Mouse (Mus musculus) layer of hippocampus, adult 2 months (tissue): Measurements from ENCODE around the gene Cited4. TPM values are rescaled to one million over a fixed set of nuclear protein-coding genes. Genes with fewer than 3 reads are reported as not detected.

Source experiments
- DNase-seq, 2 experiments: peaks; one replicate each; pipeline ENCODE4 v3.0.0; 2022; ENCODE audit warnings: low spot score in 2 of 2
- H3K27ac ChIP-seq: fragments of 200-600 bp; 2 replicates; pipeline ENCODE4 v1.8.1; 2022
- H3K4me3 ChIP-seq: fragments of 200-600 bp; 2 replicates; pipeline ENCODE4 v1.8.1; 2022; ENCODE audit warnings: mild to moderate bottlenecking
- CTCF ChIP-seq: fragments of 200-600 bp; conservative IDR thresholded peaks from 2 replicates; pipeline ENCODE4 v1.8.1; 2022; ENCODE audit warnings: antibody characterized with exemption, mild to moderate bottlenecking, moderate library complexity
- long read RNA-seq, 2 experiments: library from polyadenylated mRNA; stranded (forward); transcript quantifications; one replicate each; pipeline ENCODE4 v2.0.0; 2021; ENCODE audit warnings: borderline mapping rate in 2 of 2
- total RNA-seq, 2 experiments: library from RNA; stranded (reverse); gene quantifications; 2 replicates each; pipeline ENCODE4 v1.2.3; 2021

Gene Cited4
- 1 to 10 TPM; 2.0 TPM for total RNA-seq
- long read RNA-seq, experiment 1, partial matches to known transcripts = 0 of 3 reads
- long read RNA-seq, experiment 1, other reads (novel, unspliced or antisense) = 0 of 3 reads
- long read RNA-seq, experiment 2, partial matches to known transcripts = 0 of 4 reads
- long read RNA-seq, experiment 2, other reads (novel, unspliced or antisense) = 0 of 4 reads

DNA sequence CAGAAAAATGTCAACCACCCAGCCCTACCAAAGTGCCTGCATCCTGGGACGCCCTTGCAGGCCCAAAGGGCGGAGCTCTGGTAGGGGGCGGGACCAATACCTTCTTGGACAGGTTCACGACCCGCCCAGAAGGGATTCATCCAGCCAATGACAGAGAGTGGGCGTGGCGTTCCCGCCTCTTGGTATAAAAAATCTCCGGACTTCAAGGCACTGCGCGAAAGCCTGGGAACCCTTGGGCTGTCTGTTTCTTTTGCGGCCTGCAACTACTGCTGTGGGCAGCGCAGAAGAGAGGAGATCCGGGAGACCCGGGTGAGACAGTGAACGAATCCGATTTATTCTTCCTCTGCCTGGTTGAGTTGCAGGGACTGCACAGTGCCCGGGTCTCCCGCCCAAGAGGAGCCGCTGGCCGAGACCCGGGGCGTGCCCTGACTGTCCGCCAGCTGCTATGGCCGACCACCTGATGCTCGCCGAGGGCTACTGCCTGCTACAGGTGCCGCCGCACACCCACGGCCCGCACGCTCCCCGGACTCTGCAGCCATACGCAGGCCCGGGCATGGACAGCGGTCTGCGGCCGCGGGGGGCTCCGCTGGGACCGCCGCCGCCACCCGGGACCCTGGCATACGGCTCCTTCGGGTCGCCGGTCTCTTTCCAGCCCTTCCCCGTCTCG lies at the start of gene Cited4:
Cited4 (plus strand) TSS at position 215 of the 667 bp plus-strand sequence.
- Histone ChIP-seq H3K4me3 (peak within 1 kb of the TSS; percentile 72), H3K27ac (peak within 1 kb of the TSS; percentile 47; the same call in 1 of the 2 replicates)
- DNase-seq = peak; percentile 61 to 76
- TF ChIP-seq CTCF = no peak

DNA sequence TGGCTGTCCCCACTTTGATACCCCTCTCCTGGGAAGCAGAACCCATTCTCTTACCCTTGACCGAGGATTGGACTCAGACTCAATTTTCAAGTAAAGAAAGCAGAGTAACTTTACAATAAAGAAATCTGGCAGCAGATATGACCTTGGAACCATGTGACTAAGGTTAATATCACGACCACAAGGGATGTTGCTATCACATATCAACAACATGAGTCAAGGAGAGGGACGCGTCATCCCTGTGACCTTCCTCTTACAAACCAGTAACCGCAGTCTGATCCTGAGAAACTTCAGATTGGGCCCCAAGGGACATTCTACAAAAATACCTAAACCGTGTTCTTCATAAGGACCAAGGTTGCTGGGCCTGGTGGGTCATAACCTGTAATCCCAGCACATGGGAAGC lies 38.6 kb upstream of the Cited4 start:
- no peak overlapping the region for H3K4me3 ChIP-seq
- DNase-seq = no peak
- no peak overlapping the region for H3K27ac ChIP-seq
- TF ChIP-seq CTCF = no peak

DNA sequence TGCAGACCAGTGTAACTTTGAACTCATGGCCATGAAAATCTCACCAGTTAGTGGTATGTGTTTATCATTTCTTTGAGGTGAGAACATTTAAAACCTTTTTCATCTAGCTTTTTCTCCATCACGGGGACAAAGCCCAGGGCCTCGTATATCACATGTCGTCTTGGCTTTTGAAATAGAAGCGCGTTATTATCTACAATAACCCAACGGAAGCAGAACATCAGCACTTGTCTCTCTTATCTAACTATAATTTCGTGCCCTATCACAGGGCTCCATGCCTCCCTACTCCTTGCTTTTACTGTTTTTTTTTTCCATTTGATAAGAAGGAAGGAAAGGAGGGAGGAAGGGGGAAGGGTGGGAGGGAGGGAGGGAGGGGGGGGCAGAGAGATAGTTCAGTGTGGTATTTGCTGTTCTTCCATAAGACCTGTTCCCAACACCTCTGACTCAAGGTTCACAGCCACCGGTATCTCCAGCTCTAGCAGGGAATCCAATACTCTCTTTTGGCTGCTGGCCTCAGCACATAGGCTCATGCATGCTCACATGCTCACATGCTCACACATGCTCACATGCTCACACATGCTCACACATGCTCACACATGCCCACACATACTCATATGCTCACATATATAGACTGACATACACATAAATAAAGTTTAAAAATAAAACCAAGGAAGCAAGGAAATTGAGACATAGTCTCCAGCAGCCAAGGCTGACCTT lies 36.0 kb upstream of the Cited4 start:
- H3K27ac ChIP-seq = no peak overlapping the region
- TF ChIP-seq CTCF = no peak
- H3K4me3 ChIP-seq = no peak overlapping the region
- no peak for DNase-seq

DNA sequence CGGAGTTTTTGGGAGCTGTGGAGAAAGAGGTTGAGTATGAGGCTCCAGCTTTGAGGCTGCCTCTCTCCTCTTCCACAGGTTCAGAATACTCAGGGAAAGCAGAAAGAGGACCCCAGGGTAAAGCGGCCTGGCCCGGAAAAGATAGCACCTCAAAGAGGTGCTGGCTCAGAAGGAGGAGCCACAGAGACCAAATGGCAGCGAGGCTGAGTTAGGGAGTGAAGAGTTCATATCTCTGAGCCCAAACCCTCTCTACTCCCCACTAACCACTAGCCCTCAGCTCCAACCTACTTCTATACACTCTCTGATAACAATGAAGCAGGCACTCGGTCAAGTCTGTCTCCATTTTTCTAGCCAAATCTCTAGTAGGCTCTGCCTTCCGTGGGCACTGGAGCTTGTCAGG lies 34.5 kb upstream of the Cited4 start:
- TF ChIP-seq CTCF = no peak
- Histone ChIP-seq H3K27ac (no peak overlapping the region), H3K4me3 (no peak overlapping the region)
- DNase-seq = no peak

DNA sequence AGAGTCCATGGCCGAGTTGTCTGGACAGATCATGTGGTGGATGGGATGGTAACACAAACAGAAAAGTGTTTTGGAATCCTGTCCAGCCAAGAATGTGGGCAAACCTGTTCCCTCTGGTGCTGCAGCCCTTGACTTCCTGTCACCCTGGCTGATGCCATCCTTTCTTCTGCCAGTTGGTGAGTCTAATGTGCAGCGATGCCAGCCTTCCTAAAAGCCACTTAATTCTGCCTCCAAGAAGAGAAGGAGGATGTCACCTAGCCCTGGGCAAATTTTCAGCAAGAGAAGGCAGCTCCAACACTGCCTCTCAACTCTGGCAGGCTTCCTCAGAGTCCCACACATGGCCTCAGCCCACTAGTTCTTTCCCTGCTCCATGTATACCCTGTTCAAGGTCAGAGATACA lies 31.0 kb upstream of the Cited4 start:
- no peak for DNase-seq
- Histone ChIP-seq H3K4me3 (no peak overlapping the region), H3K27ac (no peak overlapping the region)
- no peak for TF ChIP-seq CTCF

DNA sequence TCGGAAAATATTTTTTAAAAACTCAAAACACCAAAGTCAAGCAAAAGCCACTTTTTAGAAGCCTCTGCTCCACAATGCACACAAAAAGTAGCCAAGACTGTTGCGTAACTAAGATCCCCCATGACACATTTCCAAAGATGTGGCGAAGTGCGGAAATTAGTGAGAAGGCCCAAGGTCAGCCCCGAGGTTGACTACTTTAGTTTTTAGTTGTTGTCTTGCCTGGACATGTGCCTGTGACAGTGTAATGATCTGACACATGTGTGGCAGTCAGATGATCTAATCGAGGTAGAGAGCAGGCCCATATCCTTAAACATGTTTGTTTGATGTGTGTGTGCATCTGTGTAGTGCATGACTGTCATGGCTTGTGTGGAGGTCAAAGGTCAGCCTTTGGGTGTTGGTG lies 24.4 kb upstream of the Cited4 start:
- Histone ChIP-seq H3K27ac (no peak overlapping the region), H3K4me3 (no peak overlapping the region)
- no peak for DNase-seq
- no peak for TF ChIP-seq CTCF

DNA sequence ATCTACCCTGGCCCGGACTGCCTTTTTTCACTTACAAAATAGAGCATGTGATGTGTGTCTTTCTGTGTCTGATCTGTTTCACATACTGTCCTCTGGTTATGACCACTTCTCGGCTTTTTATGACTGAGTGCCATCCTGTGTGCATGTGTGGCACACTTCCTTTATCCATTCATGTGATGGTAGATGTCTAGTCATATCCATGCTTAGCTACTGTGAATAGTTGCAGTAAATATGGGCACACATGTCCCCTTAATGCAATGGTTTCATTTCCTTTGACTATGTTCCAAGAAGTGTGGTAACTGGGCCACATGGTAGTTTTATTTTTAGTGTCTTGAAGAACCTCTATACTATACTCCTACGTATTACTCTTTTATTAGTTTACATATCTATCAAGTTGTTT lies 22.5 kb upstream of the Cited4 start:
- H3K4me3 ChIP-seq = no peak overlapping the region
- no peak overlapping the region for H3K27ac ChIP-seq
- no peak for TF ChIP-seq CTCF
- DNase-seq = no peak

DNA sequence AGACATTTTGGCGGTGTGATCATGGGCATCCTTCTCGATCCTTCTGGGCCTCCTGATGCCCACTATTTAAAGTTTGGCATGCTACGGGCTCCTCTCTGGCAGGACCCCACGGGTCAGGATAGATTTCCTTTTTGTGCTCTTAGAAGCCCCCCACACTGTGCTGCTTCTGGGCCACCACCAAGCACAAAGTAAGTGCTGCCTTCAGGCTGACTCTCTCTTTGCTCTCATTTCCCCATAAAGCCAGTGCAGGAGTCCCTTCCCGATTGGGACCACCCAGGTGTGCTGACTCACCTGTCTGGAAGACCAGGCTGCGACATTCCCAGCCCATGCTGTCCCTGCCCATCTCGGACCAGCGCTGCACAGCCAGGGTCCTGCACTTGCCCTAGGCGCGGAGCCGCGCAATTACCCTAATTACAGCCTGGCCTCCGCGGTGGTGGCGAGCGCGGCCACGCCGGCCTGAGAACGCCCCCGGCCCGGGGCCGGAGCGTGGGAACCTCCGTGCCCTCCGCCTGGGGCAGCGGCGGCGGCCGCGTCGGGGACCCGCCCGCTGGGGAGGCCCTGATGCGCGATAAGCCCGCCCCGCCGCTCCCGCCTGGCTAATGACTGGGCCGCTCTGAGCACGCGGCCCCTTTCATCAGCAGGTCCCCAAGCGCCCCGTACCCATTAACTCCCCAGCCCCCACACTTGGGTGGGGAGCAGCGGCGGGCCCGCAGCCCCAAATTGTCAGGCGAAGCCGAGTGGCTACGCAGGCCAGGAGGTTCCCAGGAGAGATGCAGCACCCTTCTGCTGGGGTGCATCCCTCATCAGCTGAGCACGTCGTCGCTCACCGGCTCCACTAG lies 16.8 kb upstream of the Cited4 start:
- Histone ChIP-seq H3K4me3 (peak overlapping the region; percentile 64), H3K27ac (peak overlapping the region; percentile 78)
- peak; percentile 34 to 49 for DNase-seq
- no peak for TF ChIP-seq CTCF

DNA sequence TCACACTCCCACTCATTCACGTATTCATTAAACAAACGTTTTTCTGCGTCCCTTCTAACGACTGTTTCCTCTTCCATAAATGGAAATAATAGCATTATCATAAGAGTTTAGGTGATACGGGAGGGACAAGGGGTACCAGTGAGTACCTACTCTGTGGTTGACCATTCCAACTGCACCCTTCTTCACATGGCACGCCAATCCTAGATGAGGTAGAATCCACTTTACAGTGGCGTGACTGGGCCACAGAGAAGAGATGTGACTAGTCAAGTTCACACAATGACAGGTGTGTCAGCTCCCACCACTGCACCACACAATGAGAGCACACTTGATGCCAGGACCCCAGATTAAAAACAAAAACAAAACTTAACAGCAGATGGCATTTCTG lies 16.2 kb upstream of the Cited4 start:
- Histone ChIP-seq H3K27ac (peak overlapping the region; percentile 78), H3K4me3 (peak overlapping the region; percentile 64)
- DNase-seq = no peak
- no peak for TF ChIP-seq CTCF

DNA sequence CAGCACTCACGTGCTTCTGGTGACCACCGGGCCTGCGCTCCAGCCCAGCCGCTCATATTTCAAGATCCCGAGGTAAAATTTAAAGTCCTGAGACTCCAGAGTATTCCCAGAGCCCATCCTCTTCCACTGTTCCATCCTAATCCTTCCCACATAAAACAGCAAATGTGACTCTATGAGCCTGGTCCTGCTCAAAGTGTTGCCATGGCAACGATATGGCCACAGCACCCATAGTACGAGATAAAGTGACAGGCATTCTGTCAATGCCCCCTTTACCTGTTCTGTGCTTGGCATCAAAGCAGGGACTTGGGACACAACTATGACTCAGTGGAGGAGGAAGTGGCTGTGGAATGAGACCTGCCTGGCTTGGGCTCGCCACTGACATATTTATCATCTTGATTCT lies 10.5 kb upstream of the Cited4 start:
- DNase-seq = no peak
- Histone ChIP-seq H3K27ac (no peak overlapping the region), H3K4me3 (no peak overlapping the region)
- TF ChIP-seq CTCF = no peak

DNA sequence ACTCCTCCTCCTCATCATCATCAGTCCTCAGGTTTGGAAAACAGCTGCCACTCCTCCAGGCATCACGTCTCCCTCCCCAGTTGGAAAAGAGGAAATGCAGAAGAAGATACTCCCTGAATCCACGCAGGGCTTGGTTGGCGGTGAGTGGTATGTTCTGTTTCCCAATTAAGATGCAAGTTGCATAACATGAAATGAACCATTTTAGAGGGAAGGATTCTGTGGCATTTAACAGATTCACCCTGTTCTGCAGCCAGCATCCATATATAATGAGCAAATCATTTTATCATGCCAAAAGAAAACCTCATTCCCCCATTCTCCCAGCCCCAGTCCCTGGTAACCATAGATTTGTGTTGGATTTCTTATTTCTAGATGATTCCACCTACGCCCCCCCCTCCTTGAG lies 5.9 kb upstream of the Cited4 start:
- no peak overlapping the region for H3K27ac ChIP-seq
- DNase-seq = peak in 1 of 2 experiments; percentile 53
- TF ChIP-seq CTCF = no peak
- H3K4me3 ChIP-seq = no peak overlapping the region

DNA sequence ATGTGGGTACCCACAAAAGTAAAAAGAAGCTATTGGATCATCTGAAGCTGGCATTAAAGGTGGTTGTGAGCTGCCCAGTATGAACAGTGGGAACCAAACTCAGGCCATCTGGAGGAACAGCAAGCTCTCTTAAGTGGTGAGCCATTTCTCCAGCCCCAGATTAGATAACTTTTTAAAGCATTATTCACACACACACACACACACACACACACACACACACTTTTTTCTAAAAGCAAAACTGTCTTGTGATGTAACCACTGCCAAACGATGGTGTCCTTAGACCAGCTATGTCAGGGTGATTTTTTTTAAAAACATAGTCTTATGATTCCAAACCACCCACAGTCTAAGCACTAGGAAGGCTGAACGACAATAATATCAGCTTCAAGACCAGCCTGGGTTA lies 1.8 kb upstream of the Cited4 start:
- DNase-seq = no peak
- Histone ChIP-seq H3K27ac (no peak overlapping the region), H3K4me3 (no peak overlapping the region)
- TF ChIP-seq CTCF = no peak

DNA sequence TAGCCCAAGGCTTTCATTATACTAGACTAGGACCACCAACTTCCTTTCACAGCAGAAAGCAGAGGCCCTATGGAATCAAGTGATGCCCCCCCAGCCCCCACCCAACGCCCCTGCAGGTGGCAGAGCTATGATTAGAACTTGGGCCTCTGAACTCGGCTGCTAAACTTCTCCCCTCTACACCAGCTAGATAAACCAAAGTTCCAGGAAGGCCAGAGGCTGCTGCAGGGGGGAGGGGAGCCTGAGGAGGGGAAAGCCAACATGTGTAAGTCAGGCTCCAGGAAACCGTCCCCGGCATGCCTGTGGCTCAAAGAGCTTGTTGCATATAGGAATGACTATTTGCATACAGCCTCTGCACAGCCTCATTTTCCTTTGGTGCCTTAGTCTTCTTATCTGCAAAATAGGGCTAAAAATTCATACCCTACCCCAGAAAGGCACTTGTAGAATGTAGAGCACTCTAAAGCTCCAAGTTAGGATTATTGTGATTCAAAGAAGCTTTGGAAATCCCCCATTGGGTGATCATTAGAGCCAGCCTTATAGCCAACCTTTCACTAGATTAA lies 1.1 kb upstream of the Cited4 start:
- Histone ChIP-seq H3K4me3 (no peak overlapping the region), H3K27ac (no peak overlapping the region)
- no peak for DNase-seq
- TF ChIP-seq CTCF = no peak
